Comparison of ENCODE assay signal across 19 mouse cellular contexts in the genomic region with DNA sequence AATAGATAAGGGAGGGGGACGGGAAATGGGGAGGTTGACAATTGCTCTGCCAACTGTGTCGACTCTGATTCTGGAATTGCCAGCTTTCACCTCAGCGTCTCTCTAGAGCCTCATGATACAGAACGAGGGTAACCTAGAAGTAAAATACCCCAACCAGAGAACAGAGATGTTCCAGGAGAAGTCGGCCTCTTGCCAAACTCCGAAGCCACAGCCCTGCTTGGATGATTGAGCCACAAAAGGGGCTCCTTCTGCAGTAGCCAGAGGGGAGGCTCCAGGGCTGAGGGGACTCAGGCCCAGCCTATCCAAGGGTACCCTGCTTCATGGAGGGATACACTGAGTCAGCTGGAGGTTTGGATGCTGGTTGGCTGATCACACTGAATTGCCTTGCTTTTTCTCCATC. TPM values are rescaled to one million over a fixed set of nuclear protein-coding genes. Genes with fewer than 3 reads are reported as not detected.
DNase-seq lines count a peak whose midpoint lies in the region; ATAC-seq and TF ChIP-seq lines count a peak whose summit lies in the region.
"Had no signal": no experiment of that assay in that cellular context is flagged by ENCODE, and none has a peak within 500 bp of the region (broad histone marks: within the 10 kb centered on the region; RNA-seq: fewer than 3 reads in every experiment).

No protein-coding gene starts in this region.

- no peaks in the 10 kb centered on the region for H3K36me3 ChIP-seq in midbrain, embryonic 12.5 days
- no peaks in the 10 kb centered on the region for H3K36me3 ChIP-seq in midbrain, postnatal 0 days (ENCODE audit: insufficient read depth, low read length)
- H3K36me3 ChIP-seq: embryonic facial prominence, embryonic 12.5 days; forebrain, embryonic 10.5 days; heart, embryonic 12.5 days; liver, embryonic 13.5 days; stomach, embryonic 15.5 days had no signal

- TF ChIP-seq POLR2A in olfactory bulb, adult 2 months (IDR thresholded peaks at IDR 0.05; ENCODE audit: insufficient read depth, low read depth, low read length): no peak

- no peaks in the 10 kb centered on the region; the same call in 1 of the 2 replicates for H3K27me3 ChIP-seq in midbrain, embryonic 12.5 days
- no peaks in the 10 kb centered on the region for H3K27me3 ChIP-seq in midbrain, postnatal 0 days (ENCODE audit: insufficient read depth, low read length)
- H3K27me3 ChIP-seq: embryonic facial prominence, embryonic 12.5 days; heart, embryonic 12.5 days; stomach, embryonic 15.5 days had no signal

- intact Hi-C loops in gastrocnemius, adult 2 months (cut with DNase I): loop anchor here (2.0 to 5.0 kb wide), 3 partner anchors 56 to 196 kb away; no protein-coding TSS in a partner anchor

- no peak overlapping the region for H3K9ac ChIP-seq in midbrain, embryonic 12.5 days (replicated peaks)
- H3K9ac ChIP-seq in midbrain, postnatal 0 days (replicated peaks; ENCODE audit: low read length, poor library complexity, severe bottlenecking): no peak overlapping the region

- H3K9me3 ChIP-seq in midbrain, embryonic 12.5 days: no peaks in the 10 kb centered on the region
- H3K9me3 ChIP-seq in midbrain, postnatal 0 days (ENCODE audit: low read length): no peaks in the 10 kb centered on the region
- H3K9me3 ChIP-seq: embryonic facial prominence, embryonic 12.5 days; forebrain, embryonic 10.5 days; heart, embryonic 12.5 days; liver, embryonic 13.5 days; stomach, embryonic 15.5 days had no signal

- peak overlapping the region; percentile 68; the same call in 1 of the 2 replicates for H3K4me2 ChIP-seq in midbrain, embryonic 12.5 days (replicated peaks)
- no peak overlapping the region for H3K4me2 ChIP-seq in midbrain, postnatal 0 days (ENCODE audit: low read depth, low read length, poor library complexity, severe bottlenecking)

- DNase-seq in gastrocnemius, adult 2 months: no peak
- DNase-seq in gastrocnemius, adult 8-10 months (ENCODE audit: low spot score in 2 of 2): no peak
- DNase-seq in heart, postnatal 4 days: peak; percentile 45
- no peak for DNase-seq in heart, adult 8-10 months (ENCODE audit: low spot score)
- no peak for DNase-seq in midbrain, postnatal 0 days (ENCODE audit: low spot score)
- no peak for DNase-seq in lung, postnatal 25 days (ENCODE audit: low spot score)

- H3K4me3 ChIP-seq in gastrocnemius, adult 2 months: no peak overlapping the region; the same call in none of the 2 replicates
- H3K4me3 ChIP-seq in midbrain, embryonic 12.5 days: no peak overlapping the region
- H3K4me3 ChIP-seq in midbrain, postnatal 0 days (ENCODE audit: low read depth, low read length): no peak overlapping the region
- H3K4me3 ChIP-seq in olfactory bulb, adult 2 months (ENCODE audit: insufficient read depth, low read depth, low read length): no peak overlapping the region

- peaks cover 37% of the 10 kb centered on the region for H3K4me1 ChIP-seq in midbrain, embryonic 12.5 days
- peaks cover 13% of the 10 kb centered on the region; the same call in 1 of the 2 replicates for H3K4me1 ChIP-seq in midbrain, postnatal 0 days (ENCODE audit: insufficient read depth, low read length)
- peaks cover 35% of the 10 kb centered on the region for H3K4me1 ChIP-seq in olfactory bulb, adult 2 months (ENCODE audit: control insufficient read depth, insufficient read depth, low read length)

- ATAC-seq in midbrain, embryonic 12.5 days (ENCODE audit: low FRiP score, low read depth): no peak
- no peak for ATAC-seq in midbrain, postnatal 0 days (ENCODE audit: low FRiP score)
- ATAC-seq: intestine, postnatal 0 days had no signal

- peak overlapping the region; percentile 99 for H3K27ac ChIP-seq in gastrocnemius, adult 2 months
- no peak overlapping the region for H3K27ac ChIP-seq in midbrain, embryonic 12.5 days (replicated peaks)
- H3K27ac ChIP-seq in midbrain, postnatal 0 days (ENCODE audit: low read depth, low read length): no peak overlapping the region
- peak overlapping the region; percentile 65 for H3K27ac ChIP-seq in olfactory bulb, adult 2 months (ENCODE audit: insufficient read depth, low read depth, low read length)
- H3K27ac ChIP-seq: liver, embryonic 13.5 days; macrophage; stomach, embryonic 15.5 days had no signal

- TF ChIP-seq CTCF in gastrocnemius, adult 2 months (IDR thresholded peaks at IDR 0.05): no peak
- TF ChIP-seq CTCF in midbrain, postnatal 0 days (IDR thresholded peaks at IDR 0.05): no peak
- TF ChIP-seq CTCF in olfactory bulb, adult 2 months (IDR thresholded peaks at IDR 0.05; ENCODE audit: insufficient read depth, low read depth, low read length): no peak

- WGBS in midbrain, embryonic 12.5 days: 60% methylated on average over 6 of the region's 6 CpGs
- WGBS in midbrain, postnatal 0 days: 64% methylated on average over 6 of the region's 6 CpGs
- WGBS in olfactory bulb, adult 2 months: 35% methylated on average over 6 of the region's 6 CpGs

RNA-seq across cellular contexts. Expression of gene Sdhb, which starts 2.7 kb away (rescaled TPM):
- 100 to 1,000 TPM; 483 to 898 TPM for total RNA-seq in gastrocnemius, adult 2 months (2021)
- total RNA-seq in gastrocnemius, adult 8-10 months (2022): 100 to 1,000 TPM; 520 to 588 (median 538) TPM
- total RNA-seq in heart, postnatal 4 days (2021): 100 to 1,000 TPM; 633 to 638 TPM
- 1,000 to 10,000 TPM; 1,293 to 1,379 (median 1,312) TPM for total RNA-seq in heart, adult 8-10 months (2022)
- 394 and 399 TPM in 2 replicates for polyA plus RNA-seq in midbrain, embryonic 12.5 days (2016; fragmentation: Nextera tagmentation; extraction: Ambion mirVana)
- total RNA-seq in midbrain, postnatal 0 days (2014; rRNA removed): 194 and 243 TPM in 2 replicates
- polyA plus RNA-seq in midbrain, postnatal 0 days (2015; fragmentation: Nextera tagmentation; extraction: Ambion mirVana): 529 and 575 TPM in 2 replicates
- polyA plus RNA-seq in olfactory bulb, adult 2 months (2012; ENCODE audit: insufficient read depth, insufficient read length, low replicate concordance, missing spikeins): not detected in 2 replicates

RNA-seq across cellular contexts. Expression of gene Atp13a2, which starts 28.4 kb away (rescaled TPM):
- total RNA-seq in gastrocnemius, adult 2 months (2021): 10 to 100 TPM; 20.0 to 23.7 TPM
- total RNA-seq in gastrocnemius, adult 8-10 months (2022): 10 to 100 TPM; 17.2 to 22.5 (median 18.4) TPM
- total RNA-seq in heart, postnatal 4 days (2021): 10 to 100 TPM; 22.4 to 24.3 TPM
- total RNA-seq in heart, adult 8-10 months (2022): 10 to 100 TPM; 12.3 to 17.2 (median 15.6) TPM
- 93.4 and 97.2 TPM in 2 replicates for polyA plus RNA-seq in midbrain, embryonic 12.5 days (2016; fragmentation: Nextera tagmentation; extraction: Ambion mirVana)
- total RNA-seq in midbrain, postnatal 0 days (2014; rRNA removed): 379 and 419 TPM in 2 replicates
- polyA plus RNA-seq in midbrain, postnatal 0 days (2015; fragmentation: Nextera tagmentation; extraction: Ambion mirVana): 182 and 201 TPM in 2 replicates
- polyA plus RNA-seq in olfactory bulb, adult 2 months (2012; ENCODE audit: insufficient read depth, insufficient read length, low replicate concordance, missing spikeins): not detected in 2 replicates

RNA-seq across cellular contexts. Expression of gene Mfap2, which starts 51.9 kb away (rescaled TPM):
- total RNA-seq in gastrocnemius, adult 2 months (2021): 1 to 10 TPM; 1.5 to 4.7 TPM
- total RNA-seq in gastrocnemius, adult 8-10 months (2022): 1 to 10 TPM in 2 of 4 experiments, under 1 TPM in 2; 0.48 to 2.2 (median 1.3) TPM
- total RNA-seq in heart, postnatal 4 days (2021): 10 to 100 TPM; 63.0 to 65.1 TPM
- total RNA-seq in heart, adult 8-10 months (2022): 1 to 10 TPM; 1.7 to 2.8 (median 2.2) TPM
- polyA plus RNA-seq in midbrain, embryonic 12.5 days (2016; fragmentation: Nextera tagmentation; extraction: Ambion mirVana): 240 and 287 TPM in 2 replicates
- 19.5 and 32.4 TPM in 2 replicates for total RNA-seq in midbrain, postnatal 0 days (2014; rRNA removed)
- 103 and 104 TPM in 2 replicates for polyA plus RNA-seq in midbrain, postnatal 0 days (2015; fragmentation: Nextera tagmentation; extraction: Ambion mirVana)
- polyA plus RNA-seq in olfactory bulb, adult 2 months (2012; ENCODE audit: insufficient read depth, insufficient read length, low replicate concordance, missing spikeins): not detected in 2 replicates
- total RNA-seq: CH12.LX; hematopoietic stem cell, adult 5-6 weeks; megakaryocyte-erythroid progenitor cell, adult 5-6 weeks had no signal
- polyA plus RNA-seq: activated CD4-positive, CD25-positive, alpha-beta regulatory T cell, adult 4 months; macrophage had no signal

RNA-seq across cellular contexts. Expression of gene Padi2, which starts 52.2 kb away (rescaled TPM):
- total RNA-seq in gastrocnemius, adult 2 months (2021): 100 to 1,000 TPM in 1 of 2 experiments, 10 to 100 TPM in 1; 77.0 to 273 TPM
- total RNA-seq in gastrocnemius, adult 8-10 months (2022): 100 to 1,000 TPM in 2 of 4 experiments, 10 to 100 TPM in 2; 91.7 to 147 (median 109) TPM
- total RNA-seq in heart, postnatal 4 days (2021): under 1 TPM; 0.60 to 0.83 TPM
- total RNA-seq in heart, adult 8-10 months (2022): 1 to 10 TPM in 3 of 4 experiments, under 1 TPM in 1; 0.72 to 1.3 (median 1.2) TPM
- 0.39 and 0.89 TPM in 2 replicates for polyA plus RNA-seq in midbrain, embryonic 12.5 days (2016; fragmentation: Nextera tagmentation; extraction: Ambion mirVana)
- 3.1 and 7.1 TPM in 2 replicates for total RNA-seq in midbrain, postnatal 0 days (2014; rRNA removed)
- polyA plus RNA-seq in midbrain, postnatal 0 days (2015; fragmentation: Nextera tagmentation; extraction: Ambion mirVana): 2.7 and 3.3 TPM in 2 replicates
- not detected in 2 replicates for polyA plus RNA-seq in olfactory bulb, adult 2 months (2012; ENCODE audit: insufficient read depth, insufficient read length, low replicate concordance, missing spikeins)

Comparison
In these comparisons a context has a peak if more than half of its experiments do, and no peak if none do; other contexts are left out.
1. H3K27ac ChIP-seq: peak in gastrocnemius, adult 2 months (single experiment) and olfactory bulb, adult 2 months (single experiment); none in midbrain, embryonic 12.5 days (single experiment) and midbrain, postnatal 0 days (single experiment).
2. RNA of gene Atp13a2, which starts 28.4 kb away (total RNA-seq): 379 to 419 TPM in midbrain, postnatal 0 days; 22.4 to 24.3 TPM in heart, postnatal 4 days, 20.0 to 23.7 TPM in gastrocnemius, adult 2 months, 17.2 to 22.5 TPM in gastrocnemius, adult 8-10 months and 12.3 to 17.2 TPM in heart, adult 8-10 months; every median in the first group is over 10 times any median in the second.